Mouse (Mus musculus) lung, postnatal 0 days (tissue): ENCODE data around the gene Cfap57. TPM values are rescaled to one million over a fixed set of nuclear protein-coding genes. Genes with fewer than 3 reads are reported as not detected.

Experiments
- ATAC-seq: fragments of 200-750 bp; cut with Nextera tagmentation; 2 replicates; pipeline ENCODE4 v1.8.0; 2017; ENCODE audit warnings: moderate library complexity
- DNase-seq: peaks from one replicate; pipeline ENCODE4 v3.0.0-alpha.2; 2016; ENCODE audit warnings: low spot score
- H3K27ac ChIP-seq: fragments of 300-500 bp; sonication (generic); 2 replicates; pipeline ENCODE4 v1.5.1; 2014; ENCODE audit warnings: antibody characterized with exemption, mild to moderate bottlenecking, low read length, mixed read lengths
- H3K27me3 ChIP-seq: fragments of 300-500 bp; sonication (generic); replicated peaks from 2 replicates; pipeline ENCODE4 v1.6.1; 2014; ENCODE audit warnings: low read length, mixed read lengths; ENCODE audit not compliant: insufficient read depth
- H3K36me3 ChIP-seq: fragments of 300-500 bp; sonication (generic); 2 replicates; pipeline ENCODE4 v1.6.1; 2014; ENCODE audit warnings: low read length, mixed read lengths; ENCODE audit not compliant: insufficient read depth
- H3K4me1 ChIP-seq: fragments of 300-500 bp; sonication (generic); 2 replicates; pipeline ENCODE4 v1.6.1; 2014; ENCODE audit warnings: antibody characterized with exemption, low read depth, low read length, mixed read lengths; ENCODE audit not compliant: insufficient read depth
- H3K4me2 ChIP-seq: fragments of 300-500 bp; sonication (generic); replicated peaks from 2 replicates; pipeline ENCODE4 v1.6.1; 2014; ENCODE audit warnings: low read depth, mild to moderate bottlenecking, low read length, moderate library complexity, mixed read lengths
- H3K4me3 ChIP-seq: fragments of 300-500 bp; sonication (generic); 2 replicates; pipeline ENCODE4 v1.5.1; 2014; ENCODE audit warnings: low read depth, low read length
- H3K9ac ChIP-seq: fragments of 300-500 bp; sonication (generic); replicated peaks from 2 replicates; pipeline ENCODE4 v1.6.1; 2014; ENCODE audit warnings: low read depth, mild to moderate bottlenecking
- H3K9me3 ChIP-seq: fragments of 300-500 bp; sonication (generic); 2 replicates; pipeline ENCODE4 v1.6.1; 2016; ENCODE audit warnings: low read length, mixed read lengths
- CTCF ChIP-seq: IDR thresholded peaks from 2 replicates; pipeline ENCODE4 v1.5.1; 2016; ENCODE audit warnings: antibody characterized with exemption, mild to moderate bottlenecking
- EP300 ChIP-seq: IDR thresholded peaks from 2 replicates; pipeline ENCODE4 v1.6.1; 2016; ENCODE audit warnings: antibody characterized with exemption, mild to moderate bottlenecking, control low read depth
- WGBS: fragments of 180-500 bp; shearing (Covaris S2); extraction: QIAGEN DNeasy Blood & Tissue Kit; methylation state at CpG from one replicate; pipeline ENCODE4 v1.1.7; 2014; 5-methylcytosine and 5-hydroxymethylcytosine counted together
- polyA plus RNA-seq: library from polyadenylated mRNA; unstranded; fragments of >200 nt; fragmentation: Nextera tagmentation; extraction: Ambion mirVana; gene quantifications from 2 replicates; pipeline ENCODE4 v1.2.1, GENCODE M21; 2015

The Cfap57 gene
- polyA plus RNA-seq, 1 experiment from 2014 or later, result 1.7 TPM

DNA sequence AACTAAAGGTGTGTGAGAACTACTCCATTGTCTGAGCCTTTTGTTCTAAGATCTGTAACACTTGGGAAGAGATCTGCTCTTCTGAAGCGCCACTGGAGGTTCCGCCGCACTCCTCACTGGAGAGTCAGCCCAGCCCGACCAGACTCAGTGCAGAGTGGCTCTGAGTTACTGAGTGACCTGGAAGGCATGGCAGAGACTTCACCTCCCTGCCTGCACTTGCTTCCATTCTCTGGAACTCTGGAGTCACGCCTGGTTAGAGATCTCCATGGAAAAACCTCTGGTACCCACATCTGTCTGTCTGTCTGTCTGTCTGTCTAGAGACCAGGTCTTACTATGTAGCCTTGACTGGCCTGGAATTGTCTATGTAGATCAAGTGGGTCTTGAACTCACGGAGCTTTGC is 85.0 kb downstream of the Cfap57 start:
- H3K4me2 ChIP-seq, result no peak overlapping the region
- no peaks in the 10 kb centered on the region for H3K9me3 ChIP-seq
- no peak overlapping the region for H3K4me3 ChIP-seq
- H3K36me3 ChIP-seq, result no peaks in the 10 kb centered on the region
- WGBS, result 75% methylated on average over 6 of the region's 6 CpGs
- TF ChIP-seq CTCF, result no peak
- TF ChIP-seq EP300, result no peak
- no peak for ATAC-seq
- no peak overlapping the region for H3K27ac ChIP-seq
- no peak overlapping the region for H3K9ac ChIP-seq
- no peaks in the 10 kb centered on the region for H3K4me1 ChIP-seq
- no peak for DNase-seq
- no peaks in the 10 kb centered on the region for H3K27me3 ChIP-seq

DNA sequence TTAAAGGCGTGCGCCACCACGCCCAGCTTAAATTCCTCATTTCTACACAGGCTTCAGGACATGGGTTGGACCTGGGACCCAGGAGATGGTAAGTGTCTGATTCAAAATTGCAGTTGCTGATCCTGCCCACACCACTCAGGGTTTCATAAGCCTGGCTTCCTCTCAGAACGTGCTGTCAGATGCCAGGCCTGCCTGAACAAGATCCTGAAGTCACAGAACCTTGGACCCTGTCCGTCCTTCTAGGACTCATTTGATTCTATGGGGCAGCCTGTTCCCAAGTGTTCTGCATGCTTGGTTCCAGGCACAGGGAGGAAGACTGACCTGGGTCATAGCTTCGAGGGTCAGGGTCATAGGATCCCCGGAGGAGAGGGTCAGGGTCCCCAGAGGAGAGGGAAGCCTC is 87.0 kb downstream of the Cfap57 start:
- Histone ChIP-seq H3K9me3 (no peaks in the 10 kb centered on the region), H3K4me3 (no peak overlapping the region), H3K36me3 (no peaks in the 10 kb centered on the region), H3K9ac (no peak overlapping the region), H3K4me1 (no peaks in the 10 kb centered on the region), H3K27me3 (no peaks in the 10 kb centered on the region), H3K27ac (no peak overlapping the region), H3K4me2 (no peak overlapping the region)
- DNase-seq (no peak), ATAC-seq (no peak)
- TF ChIP-seq CTCF (no peak), EP300 (no peak)
- 76% methylated on average over 7 of the region's 7 CpGs for WGBS

DNA sequence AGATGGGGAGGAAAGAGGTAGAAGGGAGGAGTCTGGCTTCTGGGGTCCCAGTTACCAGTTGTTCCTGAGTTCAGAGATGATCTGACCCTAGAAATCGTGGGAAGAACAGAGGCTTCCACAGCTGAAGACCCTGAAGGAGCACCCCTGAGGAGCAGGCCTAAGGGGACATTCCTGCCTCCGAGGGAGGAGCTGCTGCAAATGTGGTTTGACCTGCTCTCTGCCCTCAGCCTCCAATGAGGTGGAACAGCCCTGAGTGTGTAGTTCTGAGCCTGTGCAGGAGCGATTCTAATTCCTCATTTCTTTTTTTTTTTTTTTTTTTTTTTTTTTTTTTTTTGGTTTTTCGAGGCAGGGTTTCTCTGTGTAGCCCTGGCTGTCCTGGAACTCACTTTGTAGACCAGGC is 87.4 kb downstream of the Cfap57 start:
- no peak overlapping the region for H3K4me3 ChIP-seq
- WGBS, result 62% methylated on average over 3 of the region's 4 CpGs
- H3K4me2 ChIP-seq, result no peak overlapping the region
- H3K27me3 ChIP-seq, result no peaks in the 10 kb centered on the region
- no peak overlapping the region for H3K27ac ChIP-seq
- no peaks in the 10 kb centered on the region for H3K36me3 ChIP-seq
- H3K9me3 ChIP-seq, result no peaks in the 10 kb centered on the region
- TF ChIP-seq EP300 (no peak), CTCF (no peak)
- H3K4me1 ChIP-seq, result no peaks in the 10 kb centered on the region
- no peak overlapping the region for H3K9ac ChIP-seq
- ATAC-seq (no peak), DNase-seq (no peak)

DNA sequence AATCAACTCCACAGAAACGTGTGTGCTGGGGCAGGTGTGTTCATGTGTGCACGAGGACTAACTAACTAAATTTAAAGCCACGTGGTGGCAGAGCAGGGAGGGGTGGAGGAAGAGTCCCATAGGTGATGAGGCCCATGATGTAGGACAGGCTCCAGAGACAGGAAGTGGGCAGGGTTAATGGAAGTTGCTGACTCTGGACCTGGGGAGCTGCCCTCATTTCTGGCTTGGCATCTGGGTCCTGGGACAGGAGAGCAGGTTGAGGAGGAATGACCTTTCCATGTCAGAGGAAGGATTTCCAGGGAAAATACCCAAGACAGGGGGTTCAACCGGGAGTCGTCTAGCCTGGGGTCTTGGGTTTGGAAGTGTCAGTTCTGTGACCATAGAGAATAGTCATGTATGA is 87.9 kb downstream of the Cfap57 start:
- 72% methylated on average over 5 of the region's 5 CpGs for WGBS
- ATAC-seq (no peak), DNase-seq (no peak)
- no peak overlapping the region for H3K4me3 ChIP-seq
- H3K27me3 ChIP-seq, result no peaks in the 10 kb centered on the region
- TF ChIP-seq CTCF (no peak), EP300 (no peak)
- no peaks in the 10 kb centered on the region for H3K36me3 ChIP-seq
- no peak overlapping the region for H3K27ac ChIP-seq
- H3K4me1 ChIP-seq, result 0 out of 2 replicates have a peak, but pooled peaks cover 1% of the 10 kb centered on the region
- H3K4me2 ChIP-seq, result no peak overlapping the region
- H3K9me3 ChIP-seq, result no peaks in the 10 kb centered on the region
- H3K9ac ChIP-seq, result no peak overlapping the region

DNA sequence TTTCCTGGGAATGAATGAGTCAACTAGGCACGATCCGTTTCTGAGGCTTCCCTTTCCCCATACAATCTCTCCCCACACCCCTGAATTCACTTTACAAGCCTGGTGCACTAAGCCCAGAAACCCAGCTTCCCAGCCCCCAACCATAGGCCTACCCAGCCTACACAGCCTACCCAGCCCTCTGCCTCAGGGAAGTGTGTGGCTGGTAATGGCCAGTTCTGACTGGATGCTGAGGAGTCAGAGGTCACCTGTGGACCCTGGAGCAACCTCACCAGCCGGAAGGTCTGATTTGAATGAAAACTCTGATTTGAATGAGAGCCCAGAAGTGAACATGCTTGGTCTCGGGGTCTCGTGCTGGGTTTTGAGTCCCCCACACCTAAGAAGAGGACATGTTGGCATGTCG is 92.9 kb downstream of the Cfap57 start:
- no peak for DNase-seq
- H3K27ac ChIP-seq, result no peak overlapping the region
- TF ChIP-seq EP300 (no peak), CTCF (no peak)
- no peaks in the 10 kb centered on the region for H3K27me3 ChIP-seq
- ATAC-seq, result no peak
- H3K4me3 ChIP-seq, result no peak overlapping the region
- no peaks in the 10 kb centered on the region for H3K36me3 ChIP-seq
- no peaks in the 10 kb centered on the region for H3K9me3 ChIP-seq
- H3K9ac ChIP-seq, result no peak overlapping the region
- 0 out of 2 replicates have a peak, but pooled peaks cover 2% of the 10 kb centered on the region for H3K4me1 ChIP-seq
- 80% methylated on average over 6 of the region's 6 CpGs for WGBS
- H3K4me2 ChIP-seq, result peak overlapping the region; percentile 50

DNA sequence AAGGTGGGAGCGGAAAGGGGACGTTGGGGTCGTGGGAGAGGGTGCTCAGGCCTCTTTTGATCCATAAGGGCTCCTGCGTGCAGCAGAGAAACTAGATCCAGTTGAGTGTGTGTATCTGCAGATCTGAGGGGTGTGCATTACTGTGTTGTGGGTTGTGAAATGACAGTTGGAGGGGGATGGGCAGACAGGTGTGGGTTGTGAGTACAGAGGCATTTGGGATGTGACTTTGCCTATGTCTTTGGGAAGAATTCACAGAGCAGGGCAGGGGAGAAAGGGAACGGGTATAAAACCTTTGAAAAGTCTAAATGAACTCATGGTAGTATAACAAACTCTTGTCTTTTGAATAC is 93.3 kb downstream of the Cfap57 start:
- peak overlapping the region; percentile 50 for H3K4me2 ChIP-seq
- WGBS, result 35% methylated on average over 5 of the region's 5 CpGs
- 0 out of 2 replicates have a peak overlapping the region, but pooled peaks have one; percentile 20 for H3K4me3 ChIP-seq
- no peak overlapping the region for H3K9ac ChIP-seq
- DNase-seq, result no peak
- no peak overlapping the region for H3K27ac ChIP-seq
- ATAC-seq, result peak; percentile 39; the same call in 1 of the 2 replicates
- H3K27me3 ChIP-seq, result no peaks in the 10 kb centered on the region
- no peaks in the 10 kb centered on the region for H3K36me3 ChIP-seq
- 0 out of 2 replicates have a peak, but pooled peaks cover 2% of the 10 kb centered on the region for H3K4me1 ChIP-seq
- no peaks in the 10 kb centered on the region for H3K9me3 ChIP-seq
- TF ChIP-seq EP300 (no peak), CTCF (no peak)
